Mouse (Mus musculus): ENCODE results near the gene Igsf8.

DNA sequence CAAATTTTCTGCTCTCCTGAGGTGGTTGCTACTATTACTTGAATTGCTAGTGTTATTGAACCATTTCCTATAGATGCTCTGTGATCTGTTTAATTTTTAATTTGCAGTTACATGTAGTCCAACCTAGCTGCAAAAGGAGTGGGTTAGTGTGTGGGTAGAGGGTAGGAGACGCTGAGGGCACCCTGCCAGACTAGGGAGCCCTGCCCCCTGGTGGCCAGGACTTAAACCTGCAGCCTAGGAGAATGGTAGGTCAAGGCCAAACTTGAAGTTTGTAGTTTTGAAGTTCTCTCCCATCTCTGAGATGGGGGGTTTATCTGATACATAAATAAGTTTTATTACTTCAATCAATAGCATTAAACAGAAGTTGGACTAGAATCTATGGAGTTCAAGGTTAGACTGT lies 96.1 kb downstream of the Igsf8 start:
- TF ChIP-seq CTCF (IDR thresholded peaks at IDR 0.05; ENCODE audit: borderline replicate concordance, control insufficient read depth, extremely low read depth, insufficient read depth, low read length, poor library complexity) (peak; percentile 90), POLR2A (IDR thresholded peaks at IDR 0.05; ENCODE audit: control insufficient read depth, extremely low read depth, insufficient read depth, low read length, poor library complexity) (no peak)
